Mouse (Mus musculus): ENCODE data around the gene Gpr152.
"Not testable (repeated sequence)": the region's sequence is repeated elsewhere in the genome, so short reads cannot be mapped to it uniquely, and the experiment has no call there.

The Gpr152 gene

GRCm38 (mm10) chr19:4131075-4131474, 8.5 kb upstream of the Gpr152 start:
- no peak for DNase-seq (ENCODE audit: low read depth, low spot score)

GRCm38 (mm10) chr19:4131768-4132167, 7.8 kb upstream of the Gpr152 start:
- DNase-seq (ENCODE audit: low read depth, low spot score): no peak

- DNase-seq (ENCODE audit: low read depth, low spot score): no peak
These were observed 5.2 kb upstream of the Gpr152 start for GRCm38 (mm10) chr19:4134354-4134753.

GRCm38 (mm10) chr19:4135229-4135962, 4.2 kb upstream of the Gpr152 start:
- DNase-seq (ENCODE audit: low read depth, low spot score): not testable (repeated sequence)

GRCm38 (mm10) chr19:4135963-4136345, 3.6 kb upstream of the Gpr152 start:
- DNase-seq (ENCODE audit: low read depth, low spot score): not testable (repeated sequence)

GRCm38 (mm10) chr19:4136463-4136862, 3.1 kb upstream of the Gpr152 start:
- no peak for DNase-seq (ENCODE audit: low read depth, low spot score)

GRCm38 (mm10) chr19:4137913-4138312, 1.7 kb upstream of the Gpr152 start:
- no peak for DNase-seq (ENCODE audit: low read depth, low spot score)

GRCm38 (mm10) chr19:4140147-4140546, 560 bp downstream of the Gpr152 start:
- no peak for DNase-seq (ENCODE audit: low read depth, low spot score)

- no peak for DNase-seq (ENCODE audit: low read depth, low spot score)
These were observed 3.0 kb downstream of the Gpr152 start for GRCm38 (mm10) chr19:4142416-4143173.

- DNase-seq (ENCODE audit: low read depth, low spot score): no peak
These were observed 4.2 kb downstream of the Gpr152 start, which contains the start of gene Cabp4 for GRCm38 (mm10) chr19:4143759-4144268. TSS of gene Cabp4 (minus strand) at chr19:4144033.

GRCm38 (mm10) chr19:4144550-4145498, 5.2 kb downstream of the Gpr152 start:
- DNase-seq (ENCODE audit: low read depth, low spot score): no peak

DNA sequence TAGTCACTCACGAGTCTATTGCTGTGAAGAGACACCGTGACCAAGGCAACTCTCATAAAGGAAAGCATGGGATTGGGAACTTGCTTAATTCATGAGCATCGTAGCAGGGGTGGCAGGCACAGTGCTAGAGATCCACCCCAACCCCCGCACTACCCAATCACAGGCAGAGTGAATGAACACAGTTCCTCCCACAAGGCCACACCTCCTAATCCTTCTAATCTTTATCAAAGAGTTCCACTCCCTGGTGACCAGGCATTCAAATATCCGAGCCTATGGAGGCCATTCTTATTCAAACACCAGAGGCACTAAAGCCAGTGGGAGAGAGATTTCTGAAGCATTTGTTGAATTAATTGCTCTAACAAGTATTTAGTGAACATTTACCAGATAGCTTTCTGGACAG, 6.3 kb downstream of the Gpr152 start:
- no peak for DNase-seq (ENCODE audit: low read depth, low spot score)

DNA sequence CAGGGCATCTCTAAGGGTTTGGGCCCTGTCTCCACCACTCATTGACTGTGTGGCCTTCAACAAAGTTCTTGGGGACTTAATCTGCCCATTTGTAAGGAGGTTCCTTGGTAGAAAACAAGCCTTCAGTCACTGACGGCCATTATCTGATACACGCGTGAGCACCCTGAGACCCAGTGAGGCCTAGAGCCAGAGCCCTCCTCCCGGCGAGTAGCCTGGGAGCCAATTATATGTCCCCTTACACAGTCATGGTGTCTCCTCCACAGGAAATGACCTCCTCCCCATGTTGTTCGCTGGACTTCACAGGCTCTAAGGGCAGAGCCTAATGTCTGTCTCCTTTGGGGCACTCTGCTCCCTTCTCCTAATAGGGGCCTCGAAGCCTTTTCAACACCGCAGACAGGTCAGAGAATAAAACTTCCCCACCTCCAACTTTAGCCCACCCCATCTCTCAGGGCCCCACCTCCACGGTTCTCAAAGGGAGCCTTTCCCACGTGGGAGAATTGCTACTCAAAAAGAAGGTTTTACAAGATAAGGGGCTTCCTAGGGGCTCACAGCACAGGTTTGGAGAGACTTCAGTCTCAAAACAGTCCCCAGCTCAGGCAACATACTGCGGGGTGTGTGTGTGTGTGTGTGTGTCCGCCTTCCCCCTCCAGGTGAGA, 6.9 kb downstream of the Gpr152 start:
- DNase-seq (ENCODE audit: low read depth, low spot score): no peak

- no peak for DNase-seq (ENCODE audit: low read depth, low spot score)
These were observed 7.4 kb downstream of the Gpr152 start for GRCm38 (mm10) chr19:4147022-4147405.

DNA sequence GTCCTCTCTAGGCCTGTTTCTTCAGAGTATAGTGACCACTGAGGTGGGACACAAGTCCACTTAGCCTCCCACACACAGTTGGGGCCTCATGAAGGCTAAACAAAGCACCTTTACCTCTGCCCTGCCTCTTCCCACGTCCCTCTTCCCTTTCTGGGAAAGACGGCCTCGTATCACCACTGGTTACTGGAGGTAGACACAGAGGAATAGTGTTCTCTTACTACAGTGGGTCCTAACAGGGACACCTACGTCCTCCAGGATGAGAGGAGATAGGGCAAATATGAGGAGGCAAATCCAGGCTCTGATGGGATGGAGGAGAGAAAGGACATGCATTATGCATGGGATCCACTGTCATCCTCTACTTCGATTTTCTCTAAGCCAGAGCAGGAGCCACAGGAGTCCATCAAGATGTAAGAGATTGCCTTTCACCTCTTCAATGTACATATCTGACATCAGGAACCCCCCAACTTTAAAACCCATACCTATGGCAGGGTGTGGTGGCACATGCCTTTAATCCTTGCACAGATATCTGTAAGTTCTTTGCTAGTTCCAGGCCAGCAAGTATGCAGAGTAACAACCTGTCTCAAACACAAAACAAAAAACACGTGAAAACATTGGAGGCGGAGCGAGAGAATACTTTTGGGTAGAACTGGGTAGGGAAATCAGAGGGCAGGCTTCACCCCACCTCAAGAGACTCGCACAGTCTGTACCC, 8.3 kb downstream of the Gpr152 start:
- no peak for DNase-seq (ENCODE audit: low read depth, low spot score)

DNA sequence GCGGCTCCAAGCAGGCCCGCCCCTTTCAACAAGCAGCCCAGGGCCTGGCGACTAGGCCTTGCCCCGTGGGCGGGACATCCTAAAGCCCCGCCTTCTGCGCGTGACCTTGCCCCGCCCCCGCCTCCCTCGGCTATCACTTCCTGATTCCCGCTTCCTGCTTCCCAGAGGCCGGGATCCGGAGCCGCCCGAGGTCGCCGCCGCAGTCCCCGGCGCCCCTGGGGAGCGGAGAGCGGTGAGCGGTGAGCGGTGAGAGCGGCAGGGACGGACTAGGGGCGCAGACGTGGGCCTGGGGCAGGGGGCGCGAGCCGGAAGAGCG, 8.9 kb downstream of the Gpr152 start, which contains the start of gene Coro1b:
Coro1b (plus strand) TSS at position 129 of the 316 bp plus-strand sequence.
- DNase-seq (ENCODE audit: low read depth, low spot score): peak; percentile 86

DNA sequence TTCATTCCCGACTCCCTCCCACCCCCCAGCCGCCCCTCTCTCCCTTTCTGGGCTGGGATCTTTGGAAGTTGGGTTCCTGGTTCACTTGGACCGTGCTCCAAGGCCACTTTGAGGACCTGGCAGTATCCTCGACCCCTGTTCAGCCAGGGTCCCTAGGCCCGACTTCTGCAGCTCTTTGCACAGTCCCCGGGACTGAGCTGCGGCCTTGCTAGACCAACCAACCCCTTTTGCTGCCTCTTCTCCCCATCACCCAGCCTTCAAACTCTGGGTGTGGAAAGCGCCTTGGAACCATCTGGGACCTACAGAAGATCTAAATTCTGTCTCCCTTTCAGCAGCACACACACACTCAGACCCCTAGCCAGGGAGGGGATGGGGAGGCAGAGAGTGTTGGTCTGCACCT, 9.2 kb downstream of the Gpr152 start:
- DNase-seq (ENCODE audit: low read depth, low spot score): no peak

GRCm38 (mm10) chr19:4149283-4149682, 9.7 kb downstream of the Gpr152 start:
- DNase-seq (ENCODE audit: low read depth, low spot score): no peak

DNA sequence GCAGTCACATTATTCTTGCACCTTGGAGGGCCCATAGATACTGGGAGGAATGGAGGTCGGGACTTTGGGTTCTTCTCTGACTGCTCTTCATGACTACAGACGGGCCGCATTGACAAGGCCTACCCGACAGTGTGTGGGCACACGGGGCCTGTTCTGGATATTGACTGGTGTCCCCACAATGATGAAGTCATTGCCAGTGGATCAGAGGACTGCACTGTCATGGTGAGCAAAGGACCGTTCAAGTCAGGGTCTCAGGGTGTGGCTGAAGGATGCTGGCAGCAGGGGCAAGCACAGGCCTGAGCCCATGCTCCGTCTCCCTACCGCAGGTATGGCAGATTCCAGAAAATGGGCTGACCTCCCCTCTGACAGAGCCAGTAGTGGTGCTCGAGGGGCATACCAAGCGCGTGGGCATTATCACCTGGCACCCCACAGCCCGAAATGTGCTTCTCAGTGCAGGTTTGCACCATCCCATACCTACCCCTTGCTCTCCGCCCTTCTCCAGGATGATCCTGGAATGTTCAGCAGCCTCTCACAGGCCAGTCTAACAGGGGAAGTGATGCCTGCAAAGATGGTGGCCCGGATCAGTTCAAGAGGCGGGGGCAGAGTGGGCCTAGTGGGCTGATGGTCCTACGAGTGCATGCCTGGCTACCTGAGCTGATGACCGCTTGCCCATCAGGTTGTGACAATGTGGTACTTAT, 10.3 kb downstream of the Gpr152 start:
- no peak for DNase-seq (ENCODE audit: low read depth, low spot score)

All from retina, postnatal 7 days (tissue).